Mouse (Mus musculus): Measurements from ENCODE around the gene Pard3. TPM values are rescaled to one million over a fixed set of nuclear protein-coding genes. Genes with fewer than 3 reads are reported as not detected.

Gene Pard3
- polyA plus RNA-seq, 1 experiment from 2014 or later: 7.0 TPM

DNA sequence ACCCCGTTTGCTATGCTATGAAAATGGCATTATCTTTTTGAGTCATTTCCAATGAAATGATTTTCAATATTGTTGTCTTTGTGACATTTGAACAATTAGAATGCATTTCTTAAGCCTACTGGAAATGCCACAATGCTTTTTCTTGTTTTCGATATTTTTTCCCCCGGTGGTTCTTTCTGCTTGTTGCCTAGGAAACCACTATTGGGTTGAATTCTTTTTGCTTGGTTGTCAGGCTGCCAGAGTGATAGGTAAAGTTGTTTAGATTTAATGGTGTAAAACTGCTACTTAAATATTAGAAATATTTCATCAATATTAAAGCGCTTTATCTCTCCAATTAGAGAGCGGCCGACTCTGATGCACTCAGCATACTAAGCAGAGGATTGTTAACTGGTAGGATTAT is 230.4 kb downstream of the Pard3 start:
- WGBS (ENCODE audit: insufficient replicate concordance): 74% methylated on average over 6 of the region's 6 CpGs
- no peaks in the 10 kb centered on the region for H3K36me3 ChIP-seq (ENCODE audit: control insufficient read depth, insufficient read depth)

DNA sequence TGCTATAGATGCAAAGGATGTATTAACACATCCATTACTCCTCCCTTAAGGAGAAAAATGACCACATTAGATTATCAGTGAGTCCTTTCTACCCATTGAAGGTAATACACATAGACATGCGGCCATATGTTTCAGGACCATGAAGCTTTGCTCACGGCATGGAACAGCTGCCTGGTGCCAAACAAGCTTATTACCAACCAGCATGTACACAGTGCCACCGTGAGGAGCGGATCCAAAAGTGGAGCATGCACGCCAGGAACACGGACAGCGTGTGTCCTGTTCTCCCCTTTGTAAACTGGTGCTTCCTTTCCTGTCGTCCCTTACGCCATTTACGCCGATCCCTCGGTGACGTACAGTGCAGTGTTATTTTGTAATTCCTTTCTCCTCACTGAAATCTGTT is 232.2 kb downstream of the Pard3 start:
- ATAC-seq (ENCODE audit: low read depth): no peak
- 70% methylated on average over 13 of the region's 13 CpGs for WGBS (ENCODE audit: insufficient replicate concordance)
- no peaks in the 10 kb centered on the region for H3K27me3 ChIP-seq (ENCODE audit: control insufficient read depth, insufficient read depth, low read depth, low read length)

More for the DNA sequence above, 230.4 kb downstream of the Pard3 start:
- Histone ChIP-seq H3K4me1 (ENCODE audit: control insufficient read depth, low read depth, low read length) (no peaks in the 10 kb centered on the region), H3K4me2 (ENCODE audit: low read depth, low read length) (no peak overlapping the region), H3K4me3 (ENCODE audit: low read depth, low read length) (no peak overlapping the region), H3K9me3 (replicated peaks; ENCODE audit: control insufficient read depth, low read length) (no peaks in the 10 kb centered on the region), H3K9ac (ENCODE audit: low read depth, low read length) (no peak overlapping the region), H3K27ac (ENCODE audit: low read length) (no peak overlapping the region), H3K27me3 (ENCODE audit: control insufficient read depth, insufficient read depth, low read depth, low read length) (no peaks in the 10 kb centered on the region)
- no peak for ATAC-seq (ENCODE audit: low read depth)

DNA sequence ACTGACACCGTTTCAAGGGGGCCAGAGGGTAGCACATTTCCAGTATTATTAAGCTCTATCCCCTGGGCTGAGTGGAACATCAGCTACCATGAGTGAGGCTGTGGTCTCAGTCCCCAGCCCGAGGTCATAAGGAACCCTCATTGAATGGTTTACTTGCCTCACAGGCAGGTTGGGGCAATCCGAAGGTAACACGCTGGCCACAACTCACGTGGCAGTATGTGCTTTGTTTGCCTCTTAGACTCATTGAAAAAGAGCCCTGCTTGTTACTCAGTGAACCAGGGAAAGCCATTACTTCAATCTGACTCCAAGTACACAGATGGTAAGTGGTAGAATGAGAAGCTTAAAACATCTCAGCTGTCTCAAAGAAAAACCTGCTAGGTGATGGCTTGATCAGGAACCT is 236.8 kb downstream of the Pard3 start:
- H3K27ac ChIP-seq (ENCODE audit: low read length): no peak overlapping the region
- no peak overlapping the region for H3K4me3 ChIP-seq (ENCODE audit: low read depth, low read length)
- 60% methylated on average over 5 of the region's 5 CpGs for WGBS (ENCODE audit: insufficient replicate concordance)
- H3K9ac ChIP-seq (ENCODE audit: low read depth, low read length): no peak overlapping the region
- H3K27me3 ChIP-seq (ENCODE audit: control insufficient read depth, insufficient read depth, low read depth, low read length): no peaks in the 10 kb centered on the region
- no peak overlapping the region for H3K4me2 ChIP-seq (ENCODE audit: low read depth, low read length)
- no peaks in the 10 kb centered on the region for H3K36me3 ChIP-seq (ENCODE audit: control insufficient read depth, insufficient read depth)
- H3K9me3 ChIP-seq (replicated peaks; ENCODE audit: control insufficient read depth, low read length): no peaks in the 10 kb centered on the region
- H3K4me1 ChIP-seq (ENCODE audit: control insufficient read depth, low read depth, low read length): no peaks in the 10 kb centered on the region
- no peak for ATAC-seq (ENCODE audit: low read depth)

More for the DNA sequence above, 232.2 kb downstream of the Pard3 start:
- H3K4me3 ChIP-seq (ENCODE audit: low read depth, low read length): no peak overlapping the region
- H3K4me2 ChIP-seq (ENCODE audit: low read depth, low read length): no peak overlapping the region
- no peaks in the 10 kb centered on the region for H3K9me3 ChIP-seq (replicated peaks; ENCODE audit: control insufficient read depth, low read length)
- H3K9ac ChIP-seq (ENCODE audit: low read depth, low read length): no peak overlapping the region
- no peaks in the 10 kb centered on the region for H3K4me1 ChIP-seq (ENCODE audit: control insufficient read depth, low read depth, low read length)
- H3K27ac ChIP-seq (ENCODE audit: low read length): no peak overlapping the region
- no peaks in the 10 kb centered on the region for H3K36me3 ChIP-seq (ENCODE audit: control insufficient read depth, insufficient read depth)

DNA sequence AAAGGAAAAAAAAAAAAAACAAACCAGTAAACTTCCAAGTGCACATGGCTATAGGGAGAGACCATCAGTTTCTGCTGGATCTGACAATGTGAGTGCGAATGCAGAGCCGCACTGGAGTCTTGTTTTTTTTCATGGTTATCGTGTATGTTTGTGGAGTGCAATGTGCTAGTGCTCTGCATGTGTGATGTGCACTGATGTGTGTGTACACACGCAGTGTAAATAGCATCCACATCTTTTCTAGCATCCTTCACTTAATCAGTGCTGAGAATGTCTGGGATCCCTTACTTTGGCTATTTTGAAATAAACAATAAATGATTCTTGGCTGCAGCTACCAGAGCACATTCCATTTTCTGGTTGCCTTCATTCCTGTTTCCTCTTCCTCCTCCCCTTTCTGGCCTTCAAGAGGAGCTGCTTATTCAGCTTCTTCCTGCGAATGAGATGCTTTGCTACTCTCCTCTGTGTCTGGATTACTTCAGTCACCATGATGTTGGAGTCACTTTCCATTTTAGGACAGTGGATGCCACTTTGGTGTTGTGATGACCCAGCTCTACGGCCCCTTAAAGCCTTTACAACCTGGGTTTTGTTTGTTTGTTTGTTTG is 239.3 kb downstream of the Pard3 start:
- no peaks in the 10 kb centered on the region for H3K27me3 ChIP-seq (ENCODE audit: control insufficient read depth, insufficient read depth, low read depth, low read length)
- H3K9me3 ChIP-seq (replicated peaks; ENCODE audit: control insufficient read depth, low read length): no peaks in the 10 kb centered on the region
- no peaks in the 10 kb centered on the region for H3K36me3 ChIP-seq (ENCODE audit: control insufficient read depth, insufficient read depth)
- H3K27ac ChIP-seq (ENCODE audit: low read length): no peak overlapping the region
- H3K9ac ChIP-seq (ENCODE audit: low read depth, low read length): no peak overlapping the region
- WGBS (ENCODE audit: insufficient replicate concordance): 68% methylated on average over 6 of the region's 6 CpGs
- ATAC-seq (ENCODE audit: low read depth): no peak
- no peak overlapping the region for H3K4me3 ChIP-seq (ENCODE audit: low read depth, low read length)
- H3K4me2 ChIP-seq (ENCODE audit: low read depth, low read length): no peak overlapping the region
- no peaks in the 10 kb centered on the region; the same call in 1 of the 2 replicates for H3K4me1 ChIP-seq (ENCODE audit: control insufficient read depth, low read depth, low read length)

DNA sequence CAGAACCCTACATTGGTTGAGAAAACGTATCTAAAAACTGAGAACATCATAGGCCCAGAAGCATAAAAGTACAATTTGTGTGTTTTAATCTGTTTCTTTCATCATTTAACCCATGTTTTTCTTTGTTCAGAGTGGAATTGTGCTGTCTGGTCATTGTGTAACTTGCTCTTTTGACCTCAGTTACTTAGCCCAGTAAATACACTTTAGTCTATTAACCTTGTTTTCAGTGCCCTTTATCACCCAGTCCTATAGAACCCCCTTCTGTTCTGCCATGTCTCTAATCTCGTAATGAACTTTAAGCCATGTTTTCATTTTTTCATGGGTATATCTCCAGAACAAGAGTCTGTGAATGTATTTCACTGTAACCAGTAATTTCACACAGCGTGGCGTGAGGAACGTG is 243.3 kb downstream of the Pard3 start:
- peak; percentile 66 for ATAC-seq (ENCODE audit: low read depth)
- WGBS (ENCODE audit: insufficient replicate concordance): 65% methylated on average over 5 of the region's 5 CpGs
- H3K27ac ChIP-seq (ENCODE audit: low read length): peak overlapping the region; percentile 45; the same call in 1 of the 2 replicates

DNA sequence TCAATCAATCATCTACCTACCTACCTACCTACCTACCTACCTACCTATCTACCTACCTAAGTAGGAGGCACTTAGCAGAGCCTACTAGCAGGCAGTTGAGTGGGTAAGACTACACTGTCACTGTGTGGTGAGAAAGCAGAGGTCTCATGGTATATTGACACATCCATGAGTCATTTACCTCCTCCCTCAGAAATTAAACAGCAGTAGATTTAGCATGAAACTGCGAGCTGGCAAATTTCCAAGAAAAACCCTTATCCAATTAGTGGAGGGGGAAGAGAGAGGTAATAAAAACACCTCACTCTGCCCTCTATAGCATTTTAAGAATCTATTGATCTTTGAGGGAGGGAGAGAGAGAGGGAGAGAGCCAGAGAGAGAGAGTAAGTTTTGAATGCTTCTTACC is 245.7 kb downstream of the Pard3 start:
- H3K4me2 ChIP-seq (ENCODE audit: low read depth, low read length): no peak overlapping the region
- H3K27ac ChIP-seq (ENCODE audit: low read length): no peak overlapping the region
- no peak overlapping the region for H3K4me3 ChIP-seq (ENCODE audit: low read depth, low read length)
- 0 out of 2 replicates have a peak, but pooled peaks have one; percentile 43 for ATAC-seq (ENCODE audit: low read depth)
- H3K9ac ChIP-seq (ENCODE audit: low read depth, low read length): no peak overlapping the region
- H3K9me3 ChIP-seq (replicated peaks; ENCODE audit: control insufficient read depth, low read length): no peaks in the 10 kb centered on the region
- H3K4me1 ChIP-seq (ENCODE audit: control insufficient read depth, low read depth, low read length): no peaks in the 10 kb centered on the region; the same call in 1 of the 2 replicates
- no peaks in the 10 kb centered on the region for H3K36me3 ChIP-seq (ENCODE audit: control insufficient read depth, insufficient read depth)
- no peaks in the 10 kb centered on the region for H3K27me3 ChIP-seq (ENCODE audit: control insufficient read depth, insufficient read depth, low read depth, low read length)
- 55% methylated on average over 1 of the region's 1 CpGs for WGBS (ENCODE audit: insufficient replicate concordance)

More for the DNA sequence above, 243.3 kb downstream of the Pard3 start:
- no peak overlapping the region for H3K4me3 ChIP-seq (ENCODE audit: low read depth, low read length)
- no peaks in the 10 kb centered on the region for H3K9me3 ChIP-seq (replicated peaks; ENCODE audit: control insufficient read depth, low read length)
- H3K27me3 ChIP-seq (ENCODE audit: control insufficient read depth, insufficient read depth, low read depth, low read length): no peaks in the 10 kb centered on the region
- no peak overlapping the region for H3K4me2 ChIP-seq (ENCODE audit: low read depth, low read length)
- no peak overlapping the region for H3K9ac ChIP-seq (ENCODE audit: low read depth, low read length)
- H3K4me1 ChIP-seq (ENCODE audit: control insufficient read depth, low read depth, low read length): no peaks in the 10 kb centered on the region; the same call in 1 of the 2 replicates
- no peaks in the 10 kb centered on the region for H3K36me3 ChIP-seq (ENCODE audit: control insufficient read depth, insufficient read depth)

DNA sequence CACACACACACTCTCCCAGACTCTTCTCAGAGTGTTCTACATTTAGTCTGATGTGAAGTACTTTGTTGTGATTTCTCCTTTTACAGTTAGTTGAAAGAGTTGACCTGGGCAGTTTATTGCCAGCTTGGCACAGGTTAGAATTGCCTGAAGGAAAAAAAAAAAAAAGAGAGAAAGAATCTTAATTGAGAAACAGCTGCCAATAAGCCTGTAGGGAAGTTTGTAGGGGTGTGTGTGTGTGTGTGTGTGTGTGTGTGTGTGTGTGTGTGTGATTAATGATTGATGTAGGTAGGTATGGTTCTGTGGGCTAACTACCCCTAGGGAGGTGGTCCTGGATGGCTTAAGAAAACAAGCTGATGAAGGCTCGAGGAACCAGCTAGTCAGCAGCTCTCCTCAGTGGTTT is 252.1 kb downstream of the Pard3 start:
- no peaks in the 10 kb centered on the region for H3K36me3 ChIP-seq (ENCODE audit: control insufficient read depth, insufficient read depth)
- H3K4me2 ChIP-seq (ENCODE audit: low read depth, low read length): no peak overlapping the region
- ATAC-seq (ENCODE audit: low read depth): no peak
- no peak overlapping the region for H3K4me3 ChIP-seq (ENCODE audit: low read depth, low read length)
- H3K4me1 ChIP-seq (ENCODE audit: control insufficient read depth, low read depth, low read length): no peaks in the 10 kb centered on the region
- no peak overlapping the region for H3K9ac ChIP-seq (ENCODE audit: low read depth, low read length)
- H3K9me3 ChIP-seq (replicated peaks; ENCODE audit: control insufficient read depth, low read length): no peaks in the 10 kb centered on the region
- no peak overlapping the region for H3K27ac ChIP-seq (ENCODE audit: low read length)
- no peaks in the 10 kb centered on the region for H3K27me3 ChIP-seq (ENCODE audit: control insufficient read depth, insufficient read depth, low read depth, low read length)
- 8% methylated on average over 1 of the region's 1 CpGs for WGBS (ENCODE audit: insufficient replicate concordance)

DNA sequence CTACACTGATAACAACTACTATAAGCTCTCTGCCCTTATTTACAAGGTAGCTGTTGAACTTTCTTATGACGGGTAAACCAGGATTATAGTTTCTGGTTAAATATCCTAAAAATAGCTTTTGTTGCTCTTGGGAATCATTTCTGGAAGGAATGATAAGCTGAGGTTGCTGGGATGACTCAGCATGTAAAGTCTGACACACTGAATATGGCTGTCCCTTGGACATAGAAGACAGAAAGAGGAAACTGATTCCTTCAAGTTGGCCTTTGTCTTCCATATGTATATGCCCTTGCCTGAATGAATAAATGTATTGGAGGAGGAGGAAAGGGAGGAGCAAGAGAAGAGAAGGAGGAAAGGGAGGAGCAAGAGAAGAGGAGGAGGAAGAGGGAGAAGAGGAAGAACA is 254.2 kb downstream of the Pard3 start:
- WGBS (ENCODE audit: insufficient replicate concordance): 30% methylated on average over 1 of the region's 1 CpGs
- Histone ChIP-seq H3K27me3 (ENCODE audit: control insufficient read depth, insufficient read depth, low read depth, low read length) (no peaks in the 10 kb centered on the region), H3K27ac (ENCODE audit: low read length) (no peak overlapping the region), H3K9ac (ENCODE audit: low read depth, low read length) (no peak overlapping the region), H3K4me2 (ENCODE audit: low read depth, low read length) (no peak overlapping the region), H3K4me1 (ENCODE audit: control insufficient read depth, low read depth, low read length) (no peaks in the 10 kb centered on the region), H3K36me3 (ENCODE audit: control insufficient read depth, insufficient read depth) (no peaks in the 10 kb centered on the region), H3K9me3 (replicated peaks; ENCODE audit: control insufficient read depth, low read length) (no peaks in the 10 kb centered on the region), H3K4me3 (ENCODE audit: low read depth, low read length) (no peak overlapping the region)
- no peak for ATAC-seq (ENCODE audit: low read depth)

DNA sequence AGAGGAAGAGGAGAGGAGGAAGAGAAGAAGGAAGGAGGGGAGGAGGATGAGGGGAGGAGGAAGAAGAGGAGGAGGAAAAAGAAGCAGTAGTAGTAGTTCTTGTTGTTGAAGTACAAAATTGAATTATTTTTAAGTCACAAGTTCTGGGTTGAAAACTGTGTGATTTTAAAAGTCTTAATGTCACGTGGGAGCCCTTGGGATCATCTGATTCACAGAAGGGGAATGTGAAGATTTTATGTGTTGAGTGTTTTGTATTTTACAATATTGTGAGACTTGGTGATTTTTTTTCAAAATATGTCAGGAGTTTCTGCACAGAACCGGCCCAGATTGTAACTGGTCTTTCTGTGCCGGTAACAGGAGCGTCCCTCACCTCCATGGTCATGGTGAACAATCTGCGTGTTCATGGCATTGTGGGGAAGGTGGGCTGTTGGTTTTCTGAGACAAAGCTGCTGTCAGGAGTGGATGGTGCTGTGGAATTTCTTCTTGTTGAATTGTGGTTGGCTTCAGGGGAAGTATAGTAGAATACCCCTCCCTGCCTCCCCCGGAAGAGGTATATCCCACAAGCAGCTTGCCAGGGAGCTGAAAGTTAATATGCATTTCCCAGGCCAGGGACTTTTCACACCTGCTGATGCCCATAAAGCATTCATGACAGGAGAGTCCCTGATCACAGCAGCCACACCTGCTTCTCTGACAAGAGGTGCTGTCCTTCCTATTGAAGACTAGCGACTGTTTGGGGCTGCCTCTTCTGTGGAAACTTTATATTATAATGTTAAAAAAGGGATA is 254.9 kb downstream of the Pard3 start:
- Histone ChIP-seq H3K4me2 (ENCODE audit: low read depth, low read length) (no peak overlapping the region), H3K27ac (ENCODE audit: low read length) (no peak overlapping the region), H3K4me1 (ENCODE audit: control insufficient read depth, low read depth, low read length) (no peaks in the 10 kb centered on the region), H3K4me3 (ENCODE audit: low read depth, low read length) (no peak overlapping the region), H3K36me3 (ENCODE audit: control insufficient read depth, insufficient read depth) (no peaks in the 10 kb centered on the region), H3K27me3 (ENCODE audit: control insufficient read depth, insufficient read depth, low read depth, low read length) (no peaks in the 10 kb centered on the region), H3K9ac (ENCODE audit: low read depth, low read length) (no peak overlapping the region), H3K9me3 (replicated peaks; ENCODE audit: control insufficient read depth, low read length) (no peaks in the 10 kb centered on the region)
- 39% methylated on average over 7 of the region's 7 CpGs for WGBS (ENCODE audit: insufficient replicate concordance)
- ATAC-seq (ENCODE audit: low read depth): no peak

Measured in liver, embryonic 16.5 days (tissue).